ENCODE assay signal across 8 mouse cellular contexts in the genomic region with DNA sequence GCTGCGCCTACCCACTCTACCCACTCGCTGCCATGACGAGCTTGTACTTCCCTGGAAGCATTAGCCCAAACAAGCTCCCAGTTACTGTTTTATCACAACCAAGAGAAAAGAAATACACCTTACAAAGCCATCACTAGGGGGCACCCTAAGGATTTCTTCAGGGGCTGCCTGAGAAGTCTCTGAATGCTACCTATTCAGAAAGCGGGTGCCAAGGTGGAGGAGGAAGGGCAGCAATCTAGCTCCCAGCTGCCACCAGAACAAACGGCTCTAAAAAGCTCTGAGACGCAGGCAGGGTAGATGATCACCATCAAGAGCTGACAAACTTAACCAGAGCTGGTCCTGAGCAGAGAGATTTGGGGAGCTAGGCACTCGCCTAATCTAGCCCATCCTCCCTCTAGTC. TPM values are rescaled to one million over a fixed set of nuclear protein-coding genes. Genes with fewer than 3 reads are reported as not detected.
DNase-seq lines count a peak whose midpoint lies in the region; ATAC-seq and TF ChIP-seq lines count a peak whose summit lies in the region.
"Had no signal": no experiment of that assay in that cellular context is flagged by ENCODE, and none has a peak within 500 bp of the region (broad histone marks: within the 10 kb centered on the region; RNA-seq: fewer than 3 reads in every experiment).

No protein-coding gene starts in this region.

- H3K4me3 ChIP-seq in bone marrow, adult 2 months (replicated peaks; ENCODE audit: control insufficient read depth, low read depth, low read length): no peak overlapping the region
- no peak overlapping the region for H3K4me3 ChIP-seq in embryonic facial prominence, embryonic 11.5 days (ENCODE audit: low read depth, low read length)
- no peak overlapping the region for H3K4me3 ChIP-seq in lung, postnatal 0 days (ENCODE audit: low read depth, low read length)
- H3K4me3 ChIP-seq: heart, embryonic 15.5 days had no signal

- no peak overlapping the region for H3K27ac ChIP-seq in bone marrow, adult 2 months (ENCODE audit: control insufficient read depth, insufficient read depth, low read depth, low read length, poor library complexity)
- no peak overlapping the region for H3K27ac ChIP-seq in embryonic facial prominence, embryonic 11.5 days (replicated peaks; ENCODE audit: low read depth, low read length)
- no peak overlapping the region for H3K27ac ChIP-seq in lung, postnatal 0 days (ENCODE audit: low read length)
- H3K27ac ChIP-seq: heart, embryonic 15.5 days had no signal

- peaks cover 7% of the 10 kb centered on the region for H3K36me3 ChIP-seq in embryonic facial prominence, embryonic 11.5 days (replicated peaks; ENCODE audit: control insufficient read depth, insufficient read depth, low read depth, low read length)
- H3K36me3 ChIP-seq in lung, postnatal 0 days (ENCODE audit: insufficient read depth, low read length): peaks cover 29% of the 10 kb centered on the region; the same call in 1 of the 2 replicates
- no peaks in the 10 kb centered on the region; the same call in none of the 2 replicates for H3K36me3 ChIP-seq in splenic B cell, adult 2 months (ENCODE audit: control insufficient read depth, insufficient read depth, low read length, poor library complexity, severe bottlenecking)

- ATAC-seq in embryonic facial prominence, embryonic 11.5 days (replicated peaks; ENCODE audit: insufficient number of reproducible peaks, low FRiP score, low TSS enrichment, low read depth): no peak
- ATAC-seq in lung, postnatal 0 days: 0 out of 2 replicates have a peak, but pooled peaks have one; percentile 12

- WGBS in bone marrow, adult 2 months: 49% methylated on average over 7 of the region's 7 CpGs
- 64% methylated on average over 7 of the region's 7 CpGs for WGBS in embryonic facial prominence, embryonic 11.5 days
- 60% methylated on average over 7 of the region's 7 CpGs for WGBS in lung, postnatal 0 days

- TF ChIP-seq CTCF in bone marrow, adult 2 months (IDR thresholded peaks at IDR 0.05; ENCODE audit: control insufficient read depth, insufficient read depth, low read length): peak; percentile 21; the same call in 1 of the 2 replicates
- TF ChIP-seq CTCF in lung, postnatal 0 days (IDR thresholded peaks at IDR 0.05): peak; percentile 67

- H3K4me1 ChIP-seq in bone marrow, adult 2 months (ENCODE audit: control insufficient read depth, insufficient read depth, low read length): no peaks in the 10 kb centered on the region
- H3K4me1 ChIP-seq in embryonic facial prominence, embryonic 11.5 days (ENCODE audit: control insufficient read depth, insufficient read depth, low read length): no peaks in the 10 kb centered on the region
- no peaks in the 10 kb centered on the region for H3K4me1 ChIP-seq in lung, postnatal 0 days (ENCODE audit: insufficient read depth, low read depth, low read length)
- H3K4me1 ChIP-seq: heart, embryonic 15.5 days had no signal

- TF ChIP-seq POLR2A in bone marrow, adult 2 months (IDR thresholded peaks at IDR 0.05; ENCODE audit: borderline replicate concordance, control insufficient read depth, low read depth, low read length): no peak

- no peak for TF ChIP-seq EP300 in lung, postnatal 0 days (IDR thresholded peaks at IDR 0.05)

- peak; percentile 30 to 33 for DNase-seq in urinary bladder, postnatal 36 days (ENCODE audit: low spot score in 2 of 2)
- DNase-seq in urinary bladder, adult 2 months (ENCODE audit: low spot score): no peak
- peak; percentile 57 for DNase-seq in embryonic facial prominence, embryonic 11.5 days (ENCODE audit: low spot score)
- peak; percentile 44 to 61 for DNase-seq in kidney, postnatal 4 days
- DNase-seq in lung, postnatal 0 days (ENCODE audit: low spot score): peak; percentile 70
- DNase-seq in splenic B cell, adult 2 months (ENCODE audit: low read depth, low spot score): peak; percentile 83

- H3K9me3 ChIP-seq in embryonic facial prominence, embryonic 11.5 days (replicated peaks; ENCODE audit: control insufficient read depth, low read length): no peaks in the 10 kb centered on the region
- no peaks in the 10 kb centered on the region for H3K9me3 ChIP-seq in lung, postnatal 0 days (ENCODE audit: low read length)
- H3K9me3 ChIP-seq: heart, embryonic 15.5 days had no signal

- H3K9ac ChIP-seq in embryonic facial prominence, embryonic 11.5 days (replicated peaks; ENCODE audit: low read length): no peak overlapping the region
- H3K9ac ChIP-seq in lung, postnatal 0 days (replicated peaks; ENCODE audit: low read depth): no peak overlapping the region
- H3K9ac ChIP-seq: heart, embryonic 15.5 days had no signal

- H3K27me3 ChIP-seq in embryonic facial prominence, embryonic 11.5 days (ENCODE audit: control insufficient read depth, insufficient read depth, low read length): no peaks in the 10 kb centered on the region
- H3K27me3 ChIP-seq in lung, postnatal 0 days (replicated peaks; ENCODE audit: insufficient read depth, low read length): no peaks in the 10 kb centered on the region
- no peaks in the 10 kb centered on the region for H3K27me3 ChIP-seq in splenic B cell, adult 2 months (ENCODE audit: control insufficient read depth, insufficient read depth, low read length, poor library complexity, severe bottlenecking)
- H3K27me3 ChIP-seq: heart, embryonic 15.5 days had no signal

- no peak overlapping the region for H3K4me2 ChIP-seq in embryonic facial prominence, embryonic 11.5 days (ENCODE audit: low read depth, low read length)
- H3K4me2 ChIP-seq in lung, postnatal 0 days (replicated peaks; ENCODE audit: low read depth, low read length): no peak overlapping the region
- H3K4me2 ChIP-seq: heart, embryonic 15.5 days had no signal

RNA-seq across cellular contexts. Expression of a gene that starts 39.3 kb away (rescaled TPM):
- polyA plus RNA-seq in urinary bladder, adult 2 months (2012; rRNA removed): 45.0 and 58.4 TPM in 2 replicates
- polyA plus RNA-seq in bone marrow, adult 2 months (2011; ENCODE audit: insufficient read depth, insufficient read length, low replicate concordance, missing spikeins): 20.6 and 36.0 TPM in 2 replicates
- polyA plus RNA-seq in embryonic facial prominence, embryonic 11.5 days (2014; fragmentation: Nextera tagmentation; extraction: Ambion mirVana): 91.5 and 96.3 TPM in 2 replicates
- polyA plus RNA-seq in lung, postnatal 0 days (2015; fragmentation: Nextera tagmentation; extraction: Ambion mirVana): 48.3 and 55.0 TPM in 2 replicates

RNA-seq across cellular contexts. Expression of a gene that starts 51.0 kb away (rescaled TPM):
- 30.9 and 37.9 TPM in 2 replicates for polyA plus RNA-seq in urinary bladder, adult 2 months (2012; rRNA removed)
- polyA plus RNA-seq in bone marrow, adult 2 months (2011; ENCODE audit: insufficient read depth, insufficient read length, low replicate concordance, missing spikeins): 22.0 and 39.0 TPM in 2 replicates
- 250 and 276 TPM in 2 replicates for polyA plus RNA-seq in embryonic facial prominence, embryonic 11.5 days (2014; fragmentation: Nextera tagmentation; extraction: Ambion mirVana)
- 24.1 and 28.5 TPM in 2 replicates for polyA plus RNA-seq in lung, postnatal 0 days (2015; fragmentation: Nextera tagmentation; extraction: Ambion mirVana)

RNA-seq across cellular contexts. Expression of a gene that starts 58.2 kb away (rescaled TPM):
- 25.1 and 26.1 TPM in 2 replicates for polyA plus RNA-seq in urinary bladder, adult 2 months (2012; rRNA removed)
- polyA plus RNA-seq in bone marrow, adult 2 months (2011; ENCODE audit: insufficient read depth, insufficient read length, low replicate concordance, missing spikeins): 42.2 and 54.4 TPM in 2 replicates
- 41.4 and 42.6 TPM in 2 replicates for polyA plus RNA-seq in embryonic facial prominence, embryonic 11.5 days (2014; fragmentation: Nextera tagmentation; extraction: Ambion mirVana)
- polyA plus RNA-seq in lung, postnatal 0 days (2015; fragmentation: Nextera tagmentation; extraction: Ambion mirVana): 21.8 and 21.9 TPM in 2 replicates
